Mouse (Mus musculus) CH12.LX (cell line): Measurements from ENCODE around the gene Rho.

ENCODE experiments used
- ELF1 ChIP-seq: IDR thresholded peaks from 2 replicates; pipeline ENCODE4 v1.6.1; 2014; ENCODE audit warnings: low read depth, mild to moderate bottlenecking, inconsistent platforms, low read length, improper control_type of control experiment
- JUND ChIP-seq: conservative IDR thresholded peaks from 2 replicates; pipeline ENCODE4 v1.6.1; 2011; ENCODE audit warnings: low read depth, low read length, improper control_type of control experiment

GRCm38 (mm10) chr6:115896346-115896745 lies 35.2 kb upstream of the Rho start:
- TF ChIP-seq ELF1 (no peak), JUND (no peak)
